ENCODE assay signal across 26 mouse cellular contexts in the genomic region with DNA sequence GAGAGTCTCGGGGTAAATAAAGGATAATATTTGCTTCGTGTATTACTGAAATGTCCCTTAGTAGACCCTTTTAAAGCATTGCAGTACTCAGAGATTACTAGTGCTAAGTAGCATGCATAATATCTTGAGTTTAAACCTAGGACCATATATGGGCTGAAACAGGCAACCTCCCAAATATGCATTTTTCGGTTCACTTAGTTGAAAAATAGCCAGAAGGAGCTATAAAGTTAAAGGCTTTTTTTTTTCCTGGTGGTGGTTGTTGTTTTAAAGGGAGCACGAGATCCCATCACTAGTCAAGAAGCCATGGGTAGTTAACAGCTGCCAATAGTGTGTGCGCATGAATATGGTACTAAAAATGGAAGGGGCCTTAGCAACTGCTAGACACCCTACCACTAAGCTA. TPM values are rescaled to one million over a fixed set of nuclear protein-coding genes. Genes with fewer than 3 reads are reported as not detected.
DNase-seq lines count a peak whose midpoint lies in the region; ATAC-seq and TF ChIP-seq lines count a peak whose summit lies in the region.
"Had no signal": no experiment of that assay in that cellular context is flagged by ENCODE, and none has a peak within 500 bp of the region (broad histone marks: within the 10 kb centered on the region; RNA-seq: fewer than 3 reads in every experiment).

No protein-coding gene starts in this region.

- TF ChIP-seq EP300 in lung, postnatal 0 days (IDR thresholded peaks at IDR 0.05) = no peak

- H3K27ac ChIP-seq in embryonic facial prominence, embryonic 14.5 days (replicated peaks; ENCODE audit: low read depth, low read length) = no peak overlapping the region
- H3K27ac ChIP-seq in embryonic facial prominence, embryonic 10.5 days (replicated peaks) = no peak overlapping the region
- no peak overlapping the region for H3K27ac ChIP-seq in kidney, postnatal 0 days
- H3K27ac ChIP-seq in lung, postnatal 0 days (ENCODE audit: low read length) = no peak overlapping the region
- H3K27ac ChIP-seq: embryonic facial prominence, embryonic 13.5 days; gastrocnemius, adult 2 months; hindbrain, embryonic 14.5 days; hindbrain, postnatal 0 days had no signal

- no peak for TF ChIP-seq CTCF in kidney, postnatal 0 days (IDR thresholded peaks at IDR 0.05; ENCODE audit: low read depth)
- TF ChIP-seq CTCF in lung, postnatal 0 days (IDR thresholded peaks at IDR 0.05) = no peak

- WGBS in embryonic facial prominence, embryonic 14.5 days = 70% methylated on average over 5 of the region's 5 CpGs
- WGBS in embryonic facial prominence, embryonic 10.5 days = 90% methylated on average over 5 of the region's 5 CpGs
- WGBS in kidney, postnatal 0 days = 62% methylated on average over 5 of the region's 5 CpGs
- 57% methylated on average over 5 of the region's 5 CpGs for WGBS in lung, postnatal 0 days

- no peak overlapping the region for H3K9ac ChIP-seq in embryonic facial prominence, embryonic 14.5 days (ENCODE audit: low read depth, low read length)
- no peak overlapping the region for H3K9ac ChIP-seq in kidney, postnatal 0 days (ENCODE audit: low read depth, low read length)
- H3K9ac ChIP-seq in lung, postnatal 0 days (replicated peaks; ENCODE audit: low read depth) = no peak overlapping the region
- H3K9ac ChIP-seq: embryonic facial prominence, embryonic 13.5 days; forebrain, postnatal 0 days; hindbrain, embryonic 14.5 days had no signal

- no peak for ATAC-seq in embryonic facial prominence, embryonic 14.5 days (ENCODE audit: low read depth)
- no peak for ATAC-seq in kidney, postnatal 0 days (replicated peaks; ENCODE audit: low FRiP score, low read depth)
- no peak for ATAC-seq in lung, postnatal 0 days
- ATAC-seq: forebrain, embryonic 14.5 days; forebrain, postnatal 0 days; hindbrain, postnatal 0 days; Patski had no signal

- H3K27me3 ChIP-seq in embryonic facial prominence, embryonic 14.5 days (replicated peaks; ENCODE audit: control insufficient read depth, insufficient read depth, low read length) = no peaks in the 10 kb centered on the region
- no peaks in the 10 kb centered on the region for H3K27me3 ChIP-seq in embryonic facial prominence, embryonic 10.5 days (replicated peaks; ENCODE audit: low read depth, poor library complexity, severe bottlenecking)
- no peaks in the 10 kb centered on the region for H3K27me3 ChIP-seq in kidney, postnatal 0 days (ENCODE audit: insufficient read depth, low read length)
- no peaks in the 10 kb centered on the region for H3K27me3 ChIP-seq in lung, postnatal 0 days (replicated peaks; ENCODE audit: insufficient read depth, low read length)
- H3K27me3 ChIP-seq: CH12.LX; embryonic facial prominence, embryonic 13.5 days; Patski had no signal

- peak; percentile 34 for DNase-seq in embryonic facial prominence, embryonic 14.5 days (ENCODE audit: low spot score)
- no peak for DNase-seq in embryonic facial prominence, embryonic 10.5 days (ENCODE audit: low spot score)
- peak; percentile 54 for DNase-seq in kidney, postnatal 0 days (ENCODE audit: low spot score)
- no peak for DNase-seq in kidney, adult 11 months
- peak; percentile 35 for DNase-seq in lung, postnatal 0 days (ENCODE audit: low spot score)
- no peak for DNase-seq in lung, postnatal 25 days (ENCODE audit: low spot score)
- DNase-seq in yolk sac, embryonic 10.5 days (ENCODE audit: low spot score) = no peak
- DNase-seq: adrenal gland, postnatal 10 days; adrenal gland, postnatal 36 days; B cell, adult 2 months; cerebellum, adult 18-20 months; cerebellum, adult 9-10 months; cerebellum, postnatal 14 days; forebrain, postnatal 0 days; gastrocnemius, adult 2 months; gastrocnemius, postnatal 14 days; heart, postnatal 10 days; heart, postnatal 4 days had no signal

- H3K4me1 ChIP-seq in embryonic facial prominence, embryonic 14.5 days (ENCODE audit: control insufficient read depth, insufficient read depth, low read length) = no peaks in the 10 kb centered on the region
- H3K4me1 ChIP-seq in embryonic facial prominence, embryonic 10.5 days = peaks cover 5% of the 10 kb centered on the region; the same call in 1 of the 2 replicates
- no peaks in the 10 kb centered on the region for H3K4me1 ChIP-seq in kidney, postnatal 0 days (replicated peaks; ENCODE audit: insufficient read depth, low read length)
- no peaks in the 10 kb centered on the region; the same call in 1 of the 2 replicates for H3K4me1 ChIP-seq in lung, postnatal 0 days (ENCODE audit: insufficient read depth, low read depth, low read length)
- H3K4me1 ChIP-seq: embryonic facial prominence, embryonic 13.5 days had no signal

- no peak overlapping the region for H3K4me3 ChIP-seq in embryonic facial prominence, embryonic 14.5 days (ENCODE audit: low read depth, low read length)
- no peak overlapping the region for H3K4me3 ChIP-seq in embryonic facial prominence, embryonic 10.5 days
- no peak overlapping the region for H3K4me3 ChIP-seq in kidney, postnatal 0 days (replicated peaks; ENCODE audit: low read depth, low read length)
- no peak overlapping the region for H3K4me3 ChIP-seq in lung, postnatal 0 days (ENCODE audit: low read depth, low read length)
- H3K4me3 ChIP-seq: embryonic facial prominence, embryonic 13.5 days; gastrocnemius, adult 2 months had no signal

- no peak overlapping the region for H3K4me2 ChIP-seq in embryonic facial prominence, embryonic 14.5 days (ENCODE audit: low read depth, low read length)
- no peak overlapping the region for H3K4me2 ChIP-seq in kidney, postnatal 0 days (ENCODE audit: low read length)
- H3K4me2 ChIP-seq in lung, postnatal 0 days (replicated peaks; ENCODE audit: low read depth, low read length) = no peak overlapping the region
- H3K4me2 ChIP-seq: embryonic facial prominence, embryonic 13.5 days; heart, embryonic 11.5 days; hindbrain, embryonic 14.5 days had no signal

- no peaks in the 10 kb centered on the region for H3K36me3 ChIP-seq in embryonic facial prominence, embryonic 14.5 days (ENCODE audit: control insufficient read depth, insufficient read depth, low read length)
- no peaks in the 10 kb centered on the region for H3K36me3 ChIP-seq in embryonic facial prominence, embryonic 10.5 days (replicated peaks)
- H3K36me3 ChIP-seq in kidney, postnatal 0 days (ENCODE audit: insufficient read depth, low read length) = no peaks in the 10 kb centered on the region
- no peaks in the 10 kb centered on the region for H3K36me3 ChIP-seq in lung, postnatal 0 days (ENCODE audit: insufficient read depth, low read length)
- H3K36me3 ChIP-seq: embryonic facial prominence, embryonic 13.5 days; G1E had no signal

- H3K9me3 ChIP-seq in embryonic facial prominence, embryonic 14.5 days (ENCODE audit: control insufficient read depth, low read length) = no peaks in the 10 kb centered on the region
- H3K9me3 ChIP-seq in embryonic facial prominence, embryonic 10.5 days = no peaks in the 10 kb centered on the region
- H3K9me3 ChIP-seq in kidney, postnatal 0 days (replicated peaks; ENCODE audit: low read length) = no peaks in the 10 kb centered on the region
- H3K9me3 ChIP-seq in lung, postnatal 0 days (ENCODE audit: low read length) = no peaks in the 10 kb centered on the region
- H3K9me3 ChIP-seq: embryonic facial prominence, embryonic 13.5 days had no signal

RNA-seq across cellular contexts. Expression of a gene that starts 6.8 kb away (rescaled TPM):
- polyA plus RNA-seq in embryonic facial prominence, embryonic 14.5 days (2014; fragmentation: Nextera tagmentation; extraction: Ambion mirVana) = 157 TPM in 2 replicates
- 147 and 160 TPM in 2 replicates for polyA plus RNA-seq in embryonic facial prominence, embryonic 10.5 days (2016; fragmentation: Nextera tagmentation; extraction: Ambion mirVana)
- 182 and 197 TPM in 2 replicates for polyA plus RNA-seq in kidney, postnatal 0 days (2015; fragmentation: Nextera tagmentation; extraction: Ambion mirVana)
- polyA plus RNA-seq in lung, postnatal 0 days (2015; fragmentation: Nextera tagmentation; extraction: Ambion mirVana) = 206 and 220 TPM in 2 replicates

Comparison
In these comparisons a context has a peak if more than half of its experiments do, and no peak if none do; other contexts are left out.
1. DNase-seq: peak in embryonic facial prominence, embryonic 14.5 days (single experiment), kidney, postnatal 0 days (single experiment) and lung, postnatal 0 days (single experiment); none in embryonic facial prominence, embryonic 10.5 days (single experiment), kidney, adult 11 months (single experiment), lung, postnatal 25 days (single experiment) and yolk sac, embryonic 10.5 days (single experiment).